Mouse (Mus musculus): ENCODE data around the gene Lama4. TPM values are rescaled to one million over a fixed set of nuclear protein-coding genes. Genes with fewer than 3 reads are reported as not detected.

Gene Lama4
- total RNA-seq, 1 experiment from 2014 or later, result 86.5 TPM

DNA sequence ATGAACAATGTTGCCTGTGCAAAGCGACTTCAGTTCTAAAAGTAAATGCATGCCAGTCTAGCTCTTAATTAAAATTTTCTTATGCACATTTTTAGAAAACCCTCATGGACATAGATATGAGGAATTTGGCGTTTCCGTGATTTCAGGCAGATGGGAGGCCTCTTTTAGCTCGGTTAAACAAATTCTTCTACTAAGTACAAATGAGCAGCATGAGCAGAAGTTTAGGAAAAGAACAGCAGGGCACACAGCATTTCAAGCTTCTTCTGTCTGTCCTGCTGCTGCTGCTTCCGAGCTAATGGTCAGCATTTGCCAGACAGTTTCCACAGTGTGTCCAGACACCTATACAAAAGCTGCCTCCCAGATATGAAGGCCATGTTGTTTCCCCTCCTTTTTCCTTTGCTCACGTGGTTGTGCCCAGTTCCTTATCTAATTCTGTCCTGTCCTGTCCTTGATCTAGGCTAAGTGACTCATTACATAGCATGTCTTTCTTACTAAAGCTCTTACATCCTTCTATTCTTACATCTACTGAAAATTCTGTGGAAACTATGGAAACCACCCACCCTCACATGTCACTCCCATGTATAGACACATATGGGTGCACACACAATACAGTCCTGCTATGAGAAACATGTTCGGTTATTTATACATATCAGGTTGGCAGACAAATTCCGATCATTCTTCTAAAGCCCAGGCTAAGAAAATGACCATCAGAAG is 84.4 kb downstream of the Lama4 start:
- DNase-seq, result no peak

DNA sequence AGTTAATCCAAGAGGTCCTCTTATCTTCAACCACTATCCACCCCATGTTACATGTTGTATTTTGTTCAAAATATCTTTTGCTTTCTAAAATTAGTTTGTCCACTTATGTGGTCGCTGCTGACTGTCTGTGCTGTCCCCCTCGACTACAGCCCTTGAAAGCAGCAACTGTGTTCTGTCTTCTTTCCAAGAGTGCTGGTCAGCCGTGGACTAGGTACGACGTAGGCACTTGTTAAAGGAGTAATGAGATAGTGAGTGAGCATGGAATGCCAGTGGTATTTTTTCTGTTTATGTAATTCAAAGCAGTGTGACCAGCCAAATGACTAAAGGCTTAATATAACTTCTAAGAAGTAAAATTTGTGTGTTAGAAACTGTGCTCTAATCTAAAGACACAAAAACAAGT is 90.7 kb downstream of the Lama4 start:
- DNase-seq, result no peak

DNA sequence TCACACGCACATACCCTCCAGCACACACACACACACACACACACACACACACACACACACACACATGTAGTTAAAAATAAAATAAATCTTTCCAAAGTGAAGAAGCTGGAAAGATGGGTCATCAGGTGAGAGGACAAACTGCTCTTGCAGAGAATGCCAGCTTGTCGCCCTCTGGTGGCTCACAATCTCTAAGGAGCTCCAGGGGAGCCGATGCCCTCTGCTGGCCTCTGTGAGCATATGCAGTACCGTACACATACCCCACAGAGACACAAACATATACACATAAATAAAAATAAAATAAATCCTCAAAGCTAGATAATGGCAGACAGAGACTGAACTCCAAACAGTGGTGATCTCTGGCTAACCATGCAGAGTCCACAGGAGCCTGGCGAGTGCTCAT is 99.4 kb downstream of the Lama4 start:
- DNase-seq, result no peak

- DNase-seq, result no peak
Measured at GRCm38 (mm10) chr10:39065449-39065848, 100.1 kb downstream of the Lama4 start.

DNA sequence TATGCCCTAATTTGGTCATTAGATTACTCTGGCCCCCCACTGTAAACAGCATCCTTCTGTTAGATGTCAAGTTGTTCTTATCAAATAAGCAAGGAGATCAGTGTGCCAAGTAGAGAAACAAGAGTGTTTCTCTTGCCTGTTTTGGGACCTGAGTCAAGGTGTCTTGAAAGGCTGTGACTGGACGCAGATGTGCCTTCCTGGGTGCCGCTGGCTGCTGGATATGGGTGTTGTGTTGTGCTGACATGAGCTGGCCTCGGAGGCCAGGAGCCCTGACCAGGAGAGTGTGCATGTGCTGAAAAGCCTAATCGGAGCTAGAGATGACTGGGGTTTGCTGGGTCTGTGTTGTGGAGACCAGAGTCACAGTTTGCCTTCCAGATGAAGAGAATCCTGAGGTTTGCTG is 100.7 kb downstream of the Lama4 start:
- DNase-seq, result no peak

- peak; percentile 70 for DNase-seq
Measured at GRCm38 (mm10) chr10:39066962-39067361, 101.6 kb downstream of the Lama4 start.

DNA sequence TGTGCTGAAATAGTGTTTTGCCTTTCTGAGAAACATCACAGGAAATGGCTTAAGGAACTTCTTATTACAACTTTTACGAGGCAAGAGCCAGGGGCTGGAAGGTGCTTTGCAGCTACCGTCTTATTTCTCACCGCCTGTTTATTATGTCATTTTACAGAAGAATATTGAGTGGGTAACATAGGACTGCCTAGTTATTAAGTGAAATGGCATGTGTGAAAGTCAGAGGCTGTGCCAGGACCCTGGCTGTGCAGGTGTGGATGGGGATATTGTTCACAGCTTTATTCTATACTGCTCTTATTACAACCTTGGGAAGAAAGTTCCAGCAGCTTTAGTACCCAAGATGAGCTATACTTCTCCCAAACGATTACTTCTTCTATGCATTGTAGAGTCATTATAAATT is 106.7 kb downstream of the Lama4 start:
- DNase-seq, result no peak

- peak; percentile 23 for DNase-seq
Measured at GRCm38 (mm10) chr10:39096981-39097380, 131.7 kb downstream of the Lama4 start.

DNA sequence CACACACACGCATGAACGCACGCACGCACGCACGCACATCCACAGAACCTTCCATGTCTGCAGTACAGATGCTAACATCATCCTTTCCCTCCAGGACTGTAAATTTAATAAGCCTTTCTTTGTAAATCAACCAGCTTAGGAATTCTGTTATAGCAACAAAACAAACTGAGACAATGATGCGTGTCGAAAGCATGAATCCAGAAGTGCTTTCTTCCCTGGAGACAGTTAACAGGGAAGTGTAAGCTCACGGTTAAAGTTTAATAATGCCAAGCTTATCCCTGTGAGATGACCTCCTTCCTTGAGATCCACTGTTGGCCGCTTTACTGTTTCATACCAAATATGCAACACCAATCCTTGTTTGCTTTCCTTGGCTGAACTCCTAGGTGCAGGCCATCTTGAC is 133.4 kb downstream of the Lama4 start:
- DNase-seq, result no peak

- DNase-seq, result no peak
Measured at GRCm38 (mm10) chr10:39104803-39105449, 139.6 kb downstream of the Lama4 start.

GRCm38 (mm10) chr10:39106413-39106812 is 141.1 kb downstream of the Lama4 start:
- DNase-seq, result no peak

GRCm38 (mm10) chr10:39106935-39107334 is 141.6 kb downstream of the Lama4 start:
- DNase-seq, result no peak

- DNase-seq, result no peak
Measured at GRCm38 (mm10) chr10:39108837-39109488, 143.6 kb downstream of the Lama4 start.

DNA sequence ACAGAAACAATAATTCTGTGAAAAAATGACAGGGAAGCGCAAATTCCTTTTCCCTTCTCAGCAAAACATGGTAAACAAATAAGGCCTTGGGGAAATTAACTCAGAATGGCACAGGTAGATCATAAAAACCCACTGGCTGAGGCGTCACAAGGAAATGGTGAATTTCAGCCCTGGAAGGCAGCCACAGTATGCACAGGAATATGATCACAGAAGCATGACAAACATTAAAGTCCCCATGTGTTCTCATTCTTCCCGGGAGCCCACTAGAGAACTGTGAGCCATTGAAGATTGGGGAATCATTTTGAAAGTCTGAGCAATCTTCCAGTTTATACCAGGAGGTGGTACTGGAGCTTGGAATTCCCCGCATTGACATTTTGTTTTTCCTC is 144.2 kb downstream of the Lama4 start:
- DNase-seq, result no peak

DNA sequence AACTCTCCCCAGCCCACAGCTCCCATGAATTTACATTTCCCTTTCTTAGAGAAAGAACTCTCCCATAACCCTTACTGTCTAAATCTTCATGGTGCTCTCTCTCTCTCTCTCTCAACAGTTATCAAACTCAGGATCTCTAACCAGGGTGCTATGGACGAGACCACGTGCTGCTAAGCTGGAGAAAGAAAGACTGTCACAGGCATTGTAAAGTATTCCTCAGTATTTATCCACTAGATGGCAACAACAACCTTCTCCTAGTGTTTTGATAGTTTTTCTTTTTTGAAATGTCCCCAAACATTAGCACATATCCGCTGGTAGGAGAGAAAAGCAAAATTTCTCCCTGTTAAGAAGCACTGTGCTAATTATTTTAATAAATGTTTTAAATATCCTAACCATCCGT is 156.1 kb downstream of the Lama4 start:
- DNase-seq, result no peak

- DNase-seq, result peak; percentile 81
Measured at GRCm38 (mm10) chr10:39133462-39134310, 168.4 kb downstream of the Lama4 start, which contains the start of the genes Fam229b and Tube1. Gene Fam229b, minus strand, starts transcription at chr10:39133914. Gene Tube1, plus strand, starts transcription at chr10:39133976.

GRCm38 (mm10) chr10:39137766-39138165 is 172.5 kb downstream of the Lama4 start:
- no peak for DNase-seq

GRCm38 (mm10) chr10:39138761-39139160 is 173.4 kb downstream of the Lama4 start:
- no peak for DNase-seq

DNA sequence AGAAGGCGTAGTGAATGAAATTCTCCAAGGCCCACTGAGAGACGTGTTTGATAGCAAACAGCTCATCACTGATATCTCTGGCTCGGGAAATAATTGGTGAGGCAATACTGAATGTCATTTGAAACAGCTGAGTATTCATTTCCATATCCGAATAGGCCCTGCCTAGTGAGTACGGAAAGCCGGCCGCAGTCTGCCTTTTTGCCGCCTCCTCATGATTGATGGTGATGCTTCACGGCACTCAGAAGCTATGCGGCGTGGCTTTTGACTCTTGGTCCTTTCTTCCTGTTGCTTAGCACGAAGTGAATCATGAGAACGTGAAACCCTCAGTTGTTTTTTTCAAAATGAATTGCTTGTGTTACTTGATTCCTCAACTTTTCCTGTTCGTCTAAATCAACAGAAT is 175.5 kb downstream of the Lama4 start:
- DNase-seq, result no peak

GRCm38 (mm10) chr10:39141401-39141800 is 176.1 kb downstream of the Lama4 start:
- no peak for DNase-seq

- no peak for DNase-seq
Measured at GRCm38 (mm10) chr10:39142216-39142615, 176.9 kb downstream of the Lama4 start.

DNA sequence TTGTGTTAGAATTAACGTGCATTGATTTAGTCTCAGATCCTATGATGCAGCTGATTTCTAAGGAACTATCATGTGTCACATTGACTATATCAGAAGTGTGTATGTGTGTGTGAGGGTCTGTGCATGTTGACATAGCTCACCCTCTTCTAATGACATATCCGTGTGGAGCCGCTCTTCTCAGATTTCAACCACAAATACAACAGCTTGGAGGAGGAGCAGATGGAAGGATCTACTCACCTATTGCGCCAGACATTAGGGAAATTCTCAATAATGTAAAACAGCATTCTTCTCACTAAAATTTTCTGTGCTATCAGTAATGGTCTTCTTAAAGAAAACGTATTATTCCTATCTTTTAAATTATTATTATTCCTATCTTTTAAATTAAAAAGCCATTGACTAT is 191.4 kb downstream of the Lama4 start:
- no peak for DNase-seq

DNA sequence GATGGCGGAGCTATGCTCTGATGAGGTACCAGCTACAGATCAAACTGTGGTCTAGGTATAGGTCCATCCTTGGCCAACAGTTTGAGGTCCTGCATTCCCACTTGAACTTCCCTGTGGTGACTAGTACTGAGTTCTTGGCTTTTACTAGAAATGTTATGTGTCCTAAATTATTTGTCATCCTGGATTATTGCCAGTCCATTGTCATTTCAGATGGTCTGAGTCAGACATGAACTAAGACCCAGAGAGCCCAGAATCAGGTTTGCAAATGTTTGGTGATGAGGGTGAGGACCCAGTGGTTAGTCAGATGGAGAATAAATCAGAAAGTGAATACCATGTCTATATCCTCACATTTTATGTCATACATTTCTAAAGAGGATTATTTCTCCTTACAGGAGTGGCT is 192.0 kb downstream of the Lama4 start:
- DNase-seq, result no peak
